Mouse (Mus musculus): ENCODE data around the gene Arsg. TPM values are rescaled to one million over a fixed set of nuclear protein-coding genes. Genes with fewer than 3 reads are reported as not detected.
A peak's percentile ranks its signal among the peaks of the same experiment; 100 is the strongest.

Arsg gene
- polyA plus RNA-seq, 1 experiment from 2014 or later = 7.1 TPM

DNA sequence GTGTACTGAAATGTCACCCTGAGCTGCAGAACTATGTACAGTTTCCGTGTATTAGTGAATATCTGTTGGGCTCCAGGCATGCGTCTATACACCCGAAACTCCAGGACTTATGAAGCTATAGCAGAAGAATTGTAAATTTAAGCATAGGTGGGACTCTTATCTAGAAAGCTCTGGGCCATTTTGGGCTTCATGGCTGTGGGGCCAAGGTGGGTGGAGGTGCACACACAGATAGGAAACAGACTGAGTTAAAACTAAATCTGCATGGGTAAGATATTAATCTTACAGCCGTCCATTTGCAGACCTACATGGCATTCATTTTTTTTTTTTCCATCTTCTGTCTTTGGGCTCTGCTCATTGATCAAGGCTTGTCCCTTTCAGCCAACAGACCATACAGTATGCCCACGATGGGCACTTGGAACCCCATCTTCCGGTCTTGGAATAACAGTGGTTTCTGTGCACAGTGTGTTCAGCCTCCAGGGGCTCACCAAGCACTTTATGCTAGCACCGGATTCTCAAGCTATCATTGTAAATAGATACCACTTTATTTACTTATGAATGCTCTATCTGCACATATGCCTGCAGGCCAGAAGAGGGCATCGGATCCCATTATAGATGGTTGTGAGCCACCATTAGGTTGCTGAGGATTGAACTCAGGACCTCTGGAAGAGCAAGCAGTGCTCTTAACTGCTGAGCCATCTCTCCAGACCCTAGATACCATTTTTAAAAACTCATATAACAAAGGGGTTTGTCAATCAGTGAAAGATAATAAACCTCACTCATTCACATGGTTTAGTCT is 29.5 kb upstream of the Arsg start:
- Histone ChIP-seq H3K27ac (replicated peaks) (no peak overlapping the region), H3K9me3 (no peaks in the 10 kb centered on the region), H3K4me2 (no peak overlapping the region), H3K4me1 (replicated peaks) (peaks cover 8% of the 10 kb centered on the region), H3K9ac (no peak overlapping the region), H3K36me3 (no peaks in the 10 kb centered on the region), H3K27me3 (no peaks in the 10 kb centered on the region), H3K4me3 (no peak overlapping the region)
- ATAC-seq (ENCODE audit: low FRiP score, low read depth) = no peak
- WGBS = 95% methylated on average over 8 of the region's 8 CpGs

- H3K9ac ChIP-seq = no peak overlapping the region
- whole genome bisulfite sequencing = 51% methylated on average over 7 of the region's 7 CpGs
- H3K9me3 ChIP-seq = no peaks in the 10 kb centered on the region
- no peak overlapping the region for H3K4me3 ChIP-seq
- no peak for ATAC-seq (ENCODE audit: low FRiP score, low read depth)
- no peaks in the 10 kb centered on the region for H3K27me3 ChIP-seq
- no peaks in the 10 kb centered on the region for H3K36me3 ChIP-seq
- H3K27ac ChIP-seq (replicated peaks) = no peak overlapping the region
- H3K4me2 ChIP-seq = no peak overlapping the region
- H3K4me1 ChIP-seq (replicated peaks) = peaks cover 6% of the 10 kb centered on the region
Measured at GRCm38 (mm10) chr11:109444600-109444999, 28.6 kb upstream of the Arsg start.

DNA sequence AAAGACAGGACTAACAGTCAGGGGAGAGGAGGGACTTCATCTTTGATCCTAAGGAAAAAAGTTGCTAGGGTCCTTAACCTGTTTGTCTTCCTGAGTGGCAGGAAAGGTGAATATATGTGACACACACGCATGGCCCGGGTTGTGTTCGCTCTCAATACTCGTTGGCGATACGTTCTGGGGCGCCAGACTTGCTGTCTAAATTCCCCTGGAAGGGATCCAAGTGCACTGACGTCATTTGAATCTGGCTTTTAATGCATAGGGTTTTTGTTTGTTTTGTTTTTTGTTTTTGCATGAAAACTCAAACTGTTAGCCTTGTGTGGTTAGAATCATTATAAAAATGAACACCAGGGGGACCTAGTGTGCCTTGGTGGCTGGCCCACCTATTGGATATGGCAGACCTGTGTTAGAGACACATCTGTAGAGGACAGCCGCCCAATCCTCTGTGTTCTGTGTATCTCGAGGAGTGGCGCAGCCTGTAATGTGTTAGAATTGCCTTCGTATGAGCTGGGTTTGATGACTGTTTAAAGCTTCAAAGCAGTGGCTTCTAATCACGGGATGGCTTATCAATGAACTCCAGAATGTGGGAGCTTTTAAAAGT is 27.6 kb upstream of the Arsg start:
- 49% methylated on average over 13 of the region's 13 CpGs for WGBS
- H3K27me3 ChIP-seq = no peaks in the 10 kb centered on the region
- H3K36me3 ChIP-seq = no peaks in the 10 kb centered on the region
- H3K4me2 ChIP-seq = no peak overlapping the region
- H3K27ac ChIP-seq (replicated peaks) = no peak overlapping the region
- H3K4me3 ChIP-seq = no peak overlapping the region
- no peaks in the 10 kb centered on the region for H3K9me3 ChIP-seq
- ATAC-seq (ENCODE audit: low FRiP score, low read depth) = peak; percentile 38; the same call in 1 of the 2 replicates
- no peaks in the 10 kb centered on the region for H3K4me1 ChIP-seq (replicated peaks)
- H3K9ac ChIP-seq = no peak overlapping the region

DNA sequence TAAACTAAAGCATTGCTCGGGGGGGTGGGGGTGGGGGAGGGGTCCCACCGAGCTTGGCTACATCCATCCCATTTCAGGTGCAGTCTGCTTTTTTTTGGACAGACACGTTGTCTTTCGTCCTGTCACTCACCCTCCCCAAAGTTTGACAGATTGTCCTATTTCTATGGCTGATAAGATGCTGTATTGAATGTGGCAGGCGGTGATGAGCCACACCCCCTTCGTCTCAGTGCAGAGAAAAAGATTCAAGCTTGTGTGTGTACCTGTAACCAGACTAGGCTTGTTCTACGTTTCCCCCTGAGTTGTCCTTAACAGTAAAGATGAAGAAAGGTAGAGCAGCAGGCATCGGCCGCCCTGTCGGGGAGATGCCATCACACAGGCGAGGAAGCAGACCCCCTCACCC is 22.0 kb upstream of the Arsg start:
- H3K4me3 ChIP-seq = no peak overlapping the region
- H3K9me3 ChIP-seq = no peaks in the 10 kb centered on the region
- H3K4me2 ChIP-seq = no peak overlapping the region
- H3K27me3 ChIP-seq = no peaks in the 10 kb centered on the region
- no peak overlapping the region for H3K27ac ChIP-seq (replicated peaks)
- ATAC-seq (ENCODE audit: low FRiP score, low read depth) = no peak
- 90% methylated on average over 11 of the region's 11 CpGs for WGBS
- peaks cover 3% of the 10 kb centered on the region; the same call in 1 of the 2 replicates for H3K36me3 ChIP-seq
- no peak overlapping the region for H3K9ac ChIP-seq
- no peaks in the 10 kb centered on the region for H3K4me1 ChIP-seq (replicated peaks)

DNA sequence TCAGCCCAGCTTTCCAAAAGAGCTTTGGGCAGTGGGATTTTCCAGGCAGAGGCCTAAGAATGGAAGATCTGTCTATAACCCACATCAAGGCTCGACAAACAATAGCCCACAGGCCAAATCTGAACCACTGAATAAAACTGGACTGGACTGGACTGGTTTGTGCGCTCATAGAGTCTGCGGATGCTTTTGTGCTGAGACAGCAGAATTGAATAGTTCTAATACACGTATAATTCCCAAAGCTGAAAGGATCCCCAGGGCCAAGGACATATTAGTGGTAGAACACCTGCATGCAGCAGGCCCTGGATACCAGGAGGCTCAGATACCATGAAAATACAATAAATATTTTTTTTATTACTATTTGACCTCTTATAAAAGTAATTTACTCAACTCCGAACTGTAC is 16.9 kb upstream of the Arsg start:
- Histone ChIP-seq H3K9me3 (no peaks in the 10 kb centered on the region), H3K4me1 (replicated peaks) (no peaks in the 10 kb centered on the region), H3K4me2 (no peak overlapping the region), H3K27me3 (no peaks in the 10 kb centered on the region), H3K9ac (no peak overlapping the region), H3K4me3 (no peak overlapping the region), H3K27ac (replicated peaks) (no peak overlapping the region), H3K36me3 (peaks cover 7% of the 10 kb centered on the region; the same call in 1 of the 2 replicates)
- no peak for ATAC-seq (ENCODE audit: low FRiP score, low read depth)
- 82% methylated on average over 5 of the region's 5 CpGs for WGBS

GRCm38 (mm10) chr11:109458165-109458564 is 15.0 kb upstream of the Arsg start:
- H3K4me2 ChIP-seq = no peak overlapping the region
- H3K9me3 ChIP-seq = no peaks in the 10 kb centered on the region
- peaks cover 4% of the 10 kb centered on the region; the same call in 1 of the 2 replicates for H3K36me3 ChIP-seq
- no peak for ATAC-seq (ENCODE audit: low FRiP score, low read depth)
- H3K27ac ChIP-seq (replicated peaks) = no peak overlapping the region
- no peak overlapping the region for H3K4me3 ChIP-seq
- no peaks in the 10 kb centered on the region for H3K27me3 ChIP-seq
- H3K9ac ChIP-seq = no peak overlapping the region
- WGBS = 96% methylated on average over 11 of the region's 11 CpGs
- no peaks in the 10 kb centered on the region for H3K4me1 ChIP-seq (replicated peaks)

GRCm38 (mm10) chr11:109460586-109460985 is 12.6 kb upstream of the Arsg start:
- H3K36me3 ChIP-seq = peaks cover 4% of the 10 kb centered on the region; the same call in 1 of the 2 replicates
- no peak overlapping the region for H3K27ac ChIP-seq (replicated peaks)
- H3K4me2 ChIP-seq = no peak overlapping the region
- H3K4me3 ChIP-seq = no peak overlapping the region
- H3K27me3 ChIP-seq = no peaks in the 10 kb centered on the region
- H3K9me3 ChIP-seq = no peaks in the 10 kb centered on the region
- no peak overlapping the region for H3K9ac ChIP-seq
- no peaks in the 10 kb centered on the region for H3K4me1 ChIP-seq (replicated peaks)
- 83% methylated on average over 5 of the region's 5 CpGs for WGBS
- no peak for ATAC-seq (ENCODE audit: low FRiP score, low read depth)

GRCm38 (mm10) chr11:109465068-109465467 is 8.1 kb upstream of the Arsg start:
- Histone ChIP-seq H3K4me1 (replicated peaks) (no peaks in the 10 kb centered on the region), H3K9ac (no peak overlapping the region), H3K27ac (replicated peaks) (no peak overlapping the region), H3K36me3 (no peaks in the 10 kb centered on the region), H3K4me3 (no peak overlapping the region), H3K27me3 (no peaks in the 10 kb centered on the region), H3K9me3 (no peaks in the 10 kb centered on the region), H3K4me2 (no peak overlapping the region)
- 95% methylated on average over 4 of the region's 4 CpGs for WGBS
- ATAC-seq (ENCODE audit: low FRiP score, low read depth) = no peak

GRCm38 (mm10) chr11:109466987-109467386 is 6.2 kb upstream of the Arsg start:
- ATAC-seq (ENCODE audit: low FRiP score, low read depth) = no peak
- Histone ChIP-seq H3K4me3 (no peak overlapping the region), H3K9me3 (no peaks in the 10 kb centered on the region), H3K9ac (no peak overlapping the region), H3K4me1 (replicated peaks) (peaks cover 8% of the 10 kb centered on the region), H3K4me2 (no peak overlapping the region), H3K27me3 (peaks cover 11% of the 10 kb centered on the region; the same call in 1 of the 2 replicates), H3K36me3 (no peaks in the 10 kb centered on the region), H3K27ac (replicated peaks) (no peak overlapping the region)
- WGBS = 87% methylated on average over 8 of the region's 8 CpGs

DNA sequence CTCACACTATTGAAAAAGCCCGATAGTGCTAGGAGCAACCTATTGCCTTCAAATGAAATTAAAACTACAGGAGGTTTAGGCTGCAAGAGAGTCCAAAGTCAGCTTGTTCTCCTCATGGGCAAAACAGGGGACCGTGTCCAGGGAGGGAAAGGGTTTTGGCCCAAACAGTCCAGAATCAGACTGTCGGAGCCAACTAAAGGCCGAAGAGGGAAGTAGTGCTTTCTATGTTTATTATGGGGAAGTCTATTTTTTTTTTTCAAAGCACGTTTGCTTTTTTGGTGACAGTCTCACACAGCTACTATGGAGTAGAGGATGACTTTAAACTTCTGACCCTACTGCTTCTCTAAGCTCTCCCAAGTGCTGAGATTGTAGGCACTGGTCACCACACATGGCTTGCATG is 5.0 kb upstream of the Arsg start:
- Histone ChIP-seq H3K9me3 (no peaks in the 10 kb centered on the region), H3K4me2 (no peak overlapping the region), H3K27ac (replicated peaks) (no peak overlapping the region), H3K4me1 (replicated peaks) (peaks cover 14% of the 10 kb centered on the region), H3K36me3 (no peaks in the 10 kb centered on the region), H3K27me3 (peaks cover 11% of the 10 kb centered on the region; the same call in 1 of the 2 replicates), H3K4me3 (no peak overlapping the region), H3K9ac (no peak overlapping the region)
- ATAC-seq (ENCODE audit: low FRiP score, low read depth) = no peak
- WGBS = 86% methylated on average over 5 of the region's 5 CpGs

DNA sequence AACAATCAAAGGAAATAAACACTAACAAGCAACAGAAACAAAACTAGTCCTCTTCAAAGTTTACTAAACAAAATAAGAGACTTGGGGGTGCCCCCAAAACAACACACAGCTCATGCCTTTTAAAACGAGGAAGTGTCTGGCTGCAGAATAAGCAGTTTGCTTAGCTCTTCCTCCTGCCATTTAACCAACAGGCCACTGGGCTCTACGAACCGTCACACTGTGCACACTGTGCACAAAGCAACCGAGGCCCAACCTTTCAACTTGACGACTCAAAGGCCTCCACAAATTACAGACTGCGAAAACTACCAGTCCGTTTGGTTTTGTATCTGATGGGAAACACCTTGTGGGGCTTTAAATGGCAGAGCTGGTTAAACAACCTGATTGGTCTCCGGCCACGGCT is 3.0 kb upstream of the Arsg start:
- WGBS = 70% methylated on average over 9 of the region's 9 CpGs
- Histone ChIP-seq H3K4me1 (replicated peaks) (peaks cover 18% of the 10 kb centered on the region), H3K4me2 (no peak overlapping the region), H3K4me3 (no peak overlapping the region), H3K27ac (replicated peaks) (no peak overlapping the region), H3K9me3 (no peaks in the 10 kb centered on the region), H3K9ac (no peak overlapping the region), H3K27me3 (peaks cover 11% of the 10 kb centered on the region; the same call in 1 of the 2 replicates), H3K36me3 (no peaks in the 10 kb centered on the region)
- ATAC-seq (ENCODE audit: low FRiP score, low read depth) = no peak

All from hindbrain, embryonic 15.5 days (tissue).